Mouse (Mus musculus): ENCODE measurements at regions not wholly inside any gene's neighbourhood (a gene's known extent, or its start where the extent isn't known, plus 50 kb on each side); places are given as distances from the start of the nearest gene placed in this dataset.
"Not testable (repeated sequence)": the region's sequence is repeated elsewhere in the genome, so short reads cannot be mapped to it uniquely, and the experiment has no call there.

GRCm38 (mm10) chr1:47646681-47647080 lies 754.0 kb upstream of the Slc39a10 start:
- Histone ChIP-seq H3K4me3 (ENCODE audit: low read depth, low read length) (no peak overlapping the region), H3K36me3 (replicated peaks; ENCODE audit: control insufficient read depth, insufficient read depth, low read length) (no peaks in the 10 kb centered on the region), H3K4me2 (ENCODE audit: low read depth, low read length) (no peak overlapping the region), H3K27me3 (ENCODE audit: control insufficient read depth, insufficient read depth, low read length) (no peaks in the 10 kb centered on the region), H3K4me1 (ENCODE audit: control insufficient read depth, insufficient read depth) (no peaks in the 10 kb centered on the region), H3K9ac (replicated peaks; ENCODE audit: low read depth, low read length) (no peak overlapping the region), H3K27ac (ENCODE audit: low read depth) (no peak overlapping the region), H3K9me3 (replicated peaks; ENCODE audit: control insufficient read depth, low read length) (no peaks in the 10 kb centered on the region)
- TF ChIP-seq EP300 (IDR thresholded peaks at IDR 0.05; ENCODE audit: low read depth), result no peak
- no peak for TF ChIP-seq CTCF (IDR thresholded peaks at IDR 0.05; ENCODE audit: low read depth)
- DNase-seq (ENCODE audit: low spot score) (no peak), ATAC-seq (ENCODE audit: insufficient read depth, low read depth) (no peak)
- WGBS, result 64% methylated on average over 4 of the region's 4 CpGs

DNA sequence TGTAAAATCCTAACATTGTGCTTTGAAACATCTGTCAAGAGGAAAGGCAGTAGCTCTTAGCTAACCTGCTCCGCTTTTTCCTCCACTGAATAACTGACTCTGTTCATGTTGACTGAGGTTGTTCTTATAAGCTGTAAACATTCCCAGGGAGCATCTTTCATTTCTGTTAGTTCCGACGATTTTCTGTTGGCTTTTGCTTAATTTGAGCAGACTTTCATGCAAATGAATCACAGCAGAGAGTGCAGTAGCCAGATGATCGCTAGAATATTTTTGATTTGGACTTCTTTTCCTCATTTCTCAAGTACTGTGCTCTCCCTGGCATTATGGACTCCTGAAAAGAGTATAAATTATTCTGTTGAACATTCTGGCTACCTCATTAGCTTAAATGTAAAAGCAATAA lies 713.9 kb upstream of the Slc39a10 start:
- WGBS, result 74% methylated on average over 4 of the region's 4 CpGs
- H3K9me3 ChIP-seq (replicated peaks; ENCODE audit: control insufficient read depth, low read length), result no peaks in the 10 kb centered on the region

GRCm38 (mm10) chr1:47603989-47604360 lies 711.3 kb upstream of the Slc39a10 start:
- Histone ChIP-seq H3K27me3 (ENCODE audit: control insufficient read depth, insufficient read depth, low read length) (no peaks in the 10 kb centered on the region), H3K4me3 (ENCODE audit: low read depth, low read length) (no peak overlapping the region), H3K4me1 (ENCODE audit: control insufficient read depth, insufficient read depth) (no peaks in the 10 kb centered on the region), H3K27ac (ENCODE audit: low read depth) (no peak overlapping the region), H3K9ac (replicated peaks; ENCODE audit: low read depth, low read length) (no peak overlapping the region), H3K4me2 (ENCODE audit: low read depth, low read length) (no peak overlapping the region), H3K9me3 (replicated peaks; ENCODE audit: control insufficient read depth, low read length) (no peaks in the 10 kb centered on the region), H3K36me3 (replicated peaks; ENCODE audit: control insufficient read depth, insufficient read depth, low read length) (no peaks in the 10 kb centered on the region)
- ATAC-seq (ENCODE audit: insufficient read depth, low read depth) (no peak), DNase-seq (ENCODE audit: low spot score) (no peak)
- 31% methylated on average over 2 of the region's 2 CpGs for WGBS
- TF ChIP-seq EP300 (IDR thresholded peaks at IDR 0.05; ENCODE audit: low read depth) (no peak), CTCF (IDR thresholded peaks at IDR 0.05; ENCODE audit: low read depth) (no peak)

More for the DNA sequence above, 713.9 kb upstream of the Slc39a10 start:
- no peaks in the 10 kb centered on the region for H3K4me1 ChIP-seq (ENCODE audit: control insufficient read depth, insufficient read depth)
- H3K4me3 ChIP-seq (ENCODE audit: low read depth, low read length), result no peak overlapping the region
- H3K4me2 ChIP-seq (ENCODE audit: low read depth, low read length), result no peak overlapping the region
- TF ChIP-seq EP300 (IDR thresholded peaks at IDR 0.05; ENCODE audit: low read depth) (no peak), CTCF (IDR thresholded peaks at IDR 0.05; ENCODE audit: low read depth) (no peak)
- ATAC-seq (ENCODE audit: insufficient read depth, low read depth) (no peak), DNase-seq (ENCODE audit: low spot score) (no peak)
- no peak overlapping the region for H3K27ac ChIP-seq (ENCODE audit: low read depth)
- no peaks in the 10 kb centered on the region for H3K27me3 ChIP-seq (ENCODE audit: control insufficient read depth, insufficient read depth, low read length)
- no peaks in the 10 kb centered on the region for H3K36me3 ChIP-seq (replicated peaks; ENCODE audit: control insufficient read depth, insufficient read depth, low read length)
- H3K9ac ChIP-seq (replicated peaks; ENCODE audit: low read depth, low read length), result no peak overlapping the region

- ATAC-seq (ENCODE audit: insufficient read depth, low read depth) (no peak), DNase-seq (ENCODE audit: low spot score) (no peak)
- TF ChIP-seq EP300 (IDR thresholded peaks at IDR 0.05; ENCODE audit: low read depth), result no peak
- TF ChIP-seq CTCF (IDR thresholded peaks at IDR 0.05; ENCODE audit: low read depth), result no peak
- Histone ChIP-seq H3K4me3 (ENCODE audit: low read depth, low read length) (no peak overlapping the region), H3K27me3 (ENCODE audit: control insufficient read depth, insufficient read depth, low read length) (no peaks in the 10 kb centered on the region), H3K4me2 (ENCODE audit: low read depth, low read length) (no peak overlapping the region), H3K9me3 (replicated peaks; ENCODE audit: control insufficient read depth, low read length) (no peaks in the 10 kb centered on the region), H3K4me1 (ENCODE audit: control insufficient read depth, insufficient read depth) (no peaks in the 10 kb centered on the region), H3K9ac (replicated peaks; ENCODE audit: low read depth, low read length) (no peak overlapping the region), H3K36me3 (replicated peaks; ENCODE audit: control insufficient read depth, insufficient read depth, low read length) (no peaks in the 10 kb centered on the region), H3K27ac (ENCODE audit: low read depth) (no peak overlapping the region)
- 9% methylated on average over 3 of the region's 3 CpGs for WGBS
Measured at GRCm38 (mm10) chr1:47603294-47603988, 710.8 kb upstream of the Slc39a10 start.

- not testable (repeated sequence) for H3K4me1 ChIP-seq (ENCODE audit: control insufficient read depth, insufficient read depth); H3K27me3 ChIP-seq (ENCODE audit: control insufficient read depth, insufficient read depth, low read length); H3K9me3 ChIP-seq (replicated peaks; ENCODE audit: control insufficient read depth, low read length); H3K9ac ChIP-seq (replicated peaks; ENCODE audit: low read depth, low read length); DNase-seq (ENCODE audit: low spot score); ATAC-seq (ENCODE audit: insufficient read depth, low read depth); H3K4me2 ChIP-seq (ENCODE audit: low read depth, low read length); H3K36me3 ChIP-seq (replicated peaks; ENCODE audit: control insufficient read depth, insufficient read depth, low read length); H3K4me3 ChIP-seq (ENCODE audit: low read depth, low read length); H3K27ac ChIP-seq (ENCODE audit: low read depth)
- WGBS, result no CpG with 5 or more reads among the region's 4 CpGs
Measured at GRCm38 (mm10) chr1:47593641-47594040, 701.0 kb upstream of the Slc39a10 start.

DNA sequence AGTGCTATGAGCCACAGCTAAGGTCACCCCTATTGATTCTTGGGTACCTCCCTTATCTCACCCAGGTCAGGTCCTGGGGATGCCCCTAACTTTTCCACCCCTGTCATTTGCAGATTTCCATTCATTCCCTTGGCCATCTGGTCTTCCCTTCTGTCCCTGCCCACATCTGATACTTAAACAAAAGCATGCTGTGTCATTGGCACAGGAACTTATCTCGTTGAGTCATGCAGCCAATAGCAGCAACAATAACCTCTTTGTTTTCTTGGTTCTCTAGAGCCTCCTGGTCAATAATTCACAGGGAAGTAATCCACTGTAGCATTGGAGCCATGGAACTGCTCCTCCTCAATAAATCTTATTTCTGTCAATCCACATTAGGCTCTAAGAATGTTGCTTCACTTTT lies 653.0 kb upstream of the Slc39a10 start:
- Histone ChIP-seq H3K36me3 (replicated peaks; ENCODE audit: control insufficient read depth, insufficient read depth, low read length) (no peaks in the 10 kb centered on the region), H3K4me1 (ENCODE audit: control insufficient read depth, insufficient read depth) (no peaks in the 10 kb centered on the region), H3K9ac (replicated peaks; ENCODE audit: low read depth, low read length) (no peak overlapping the region), H3K4me3 (ENCODE audit: low read depth, low read length) (no peak overlapping the region), H3K9me3 (replicated peaks; ENCODE audit: control insufficient read depth, low read length) (no peaks in the 10 kb centered on the region), H3K27ac (ENCODE audit: low read depth) (no peak overlapping the region), H3K4me2 (ENCODE audit: low read depth, low read length) (no peak overlapping the region), H3K27me3 (ENCODE audit: control insufficient read depth, insufficient read depth, low read length) (no peaks in the 10 kb centered on the region)
- WGBS, result 39% methylated on average over 1 of the region's 1 CpGs
- no peak for DNase-seq (ENCODE audit: low spot score)
- ATAC-seq (ENCODE audit: insufficient read depth, low read depth), result no peak
- no peak for TF ChIP-seq CTCF (IDR thresholded peaks at IDR 0.05; ENCODE audit: low read depth)
- no peak for TF ChIP-seq EP300 (IDR thresholded peaks at IDR 0.05; ENCODE audit: low read depth)
